Mouse (Mus musculus) small intestine, adult 2 months (tissue): ENCODE data around the gene 4933402J07Rik.

ENCODE experiments used
- CTCF ChIP-seq: fragments of 200-500 bp; IDR thresholded peaks from 2 replicates; pipeline ENCODE4 v1.5.1; 2012; ENCODE audit warnings: low read depth, mild to moderate bottlenecking, control low read depth, inconsistent platforms, low read length, moderate library complexity, mixed read lengths; ENCODE audit not compliant: insufficient replicate concordance, insufficient read length; ENCODE audit errors: extremely low read depth
- POLR2A ChIP-seq: fragments of 200-500 bp; IDR thresholded peaks from 2 replicates; pipeline ENCODE4 v1.6.1; 2012; ENCODE audit warnings: low read depth, mild to moderate bottlenecking, control low read depth, inconsistent platforms, low read length, moderate library complexity

DNA sequence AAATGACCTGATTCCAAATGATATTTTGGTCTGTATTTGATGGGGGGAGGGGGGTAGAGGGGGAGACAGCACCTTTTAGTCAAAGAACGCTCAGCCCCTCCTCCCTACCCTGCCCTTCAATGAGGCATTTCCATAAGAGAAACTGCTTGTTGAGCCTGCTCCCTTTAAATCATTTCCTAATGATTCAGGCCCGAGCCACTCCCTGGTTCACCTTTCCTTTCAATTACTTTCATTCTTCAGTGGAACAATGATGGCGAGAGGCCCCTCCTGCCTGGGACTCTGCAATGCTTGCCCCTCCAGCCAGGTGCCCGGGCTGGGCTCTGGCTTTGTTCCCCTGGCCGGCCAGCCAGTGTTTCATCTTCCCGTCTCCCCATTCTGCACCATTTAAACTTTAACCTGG, 66.0 kb downstream of the 4933402J07Rik start:
- no peak for TF ChIP-seq CTCF
- no peak for TF ChIP-seq POLR2A
